Mouse (Mus musculus): Measurements from ENCODE around the gene Washc1.
"Not testable (repeated sequence)": the region's sequence is repeated elsewhere in the genome, so short reads cannot be mapped to it uniquely, and the experiment has no call there.

Washc1 gene

DNA sequence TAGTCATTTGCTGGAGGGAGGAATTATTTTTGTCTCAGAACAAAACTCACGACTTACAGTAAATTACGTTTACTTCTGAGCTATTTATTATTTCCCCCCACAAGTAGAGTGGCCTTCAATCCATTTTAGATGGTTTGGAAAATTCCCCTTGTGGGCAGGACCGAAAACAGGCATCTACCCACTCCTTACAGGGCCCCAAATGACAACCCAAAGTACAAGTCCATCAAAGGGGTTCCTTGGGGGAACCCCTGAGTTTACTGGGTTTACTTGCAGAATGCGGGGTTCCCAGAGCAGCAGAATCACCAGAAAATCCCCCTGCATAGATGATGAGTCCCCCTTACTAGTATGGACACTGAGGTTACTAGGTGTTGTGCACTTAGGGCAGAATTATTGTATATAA is 821 bp downstream of the Washc1 start:
- DNase-seq (ENCODE audit: low spot score) = no peak

DNA sequence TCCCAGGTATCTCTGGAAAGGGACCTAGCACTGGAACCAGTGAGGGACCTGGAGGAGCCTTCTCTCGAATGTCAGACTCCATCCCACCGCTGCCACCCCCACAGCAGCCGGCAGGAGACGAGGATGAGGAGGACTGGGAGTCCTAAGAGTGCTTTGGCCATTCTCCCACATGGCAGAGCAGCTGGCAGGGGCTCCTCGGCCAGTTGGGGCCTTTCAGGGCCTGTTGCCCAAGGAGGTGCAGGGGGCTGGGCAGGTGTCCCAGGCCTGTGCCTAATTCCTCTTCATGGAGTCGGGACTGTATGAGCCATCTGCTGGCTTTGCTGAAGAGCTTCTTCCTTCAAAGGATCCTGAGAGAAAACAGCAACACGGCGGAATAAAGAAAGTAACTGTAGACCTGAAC is 7.6 kb downstream of the Washc1 start:
- no peak for DNase-seq (ENCODE audit: low spot score)

- DNase-seq (ENCODE audit: low spot score) = no peak
Measured at GRCm38 (mm10) chr17:66120701-66121100, 9.4 kb downstream of the Washc1 start.

DNA sequence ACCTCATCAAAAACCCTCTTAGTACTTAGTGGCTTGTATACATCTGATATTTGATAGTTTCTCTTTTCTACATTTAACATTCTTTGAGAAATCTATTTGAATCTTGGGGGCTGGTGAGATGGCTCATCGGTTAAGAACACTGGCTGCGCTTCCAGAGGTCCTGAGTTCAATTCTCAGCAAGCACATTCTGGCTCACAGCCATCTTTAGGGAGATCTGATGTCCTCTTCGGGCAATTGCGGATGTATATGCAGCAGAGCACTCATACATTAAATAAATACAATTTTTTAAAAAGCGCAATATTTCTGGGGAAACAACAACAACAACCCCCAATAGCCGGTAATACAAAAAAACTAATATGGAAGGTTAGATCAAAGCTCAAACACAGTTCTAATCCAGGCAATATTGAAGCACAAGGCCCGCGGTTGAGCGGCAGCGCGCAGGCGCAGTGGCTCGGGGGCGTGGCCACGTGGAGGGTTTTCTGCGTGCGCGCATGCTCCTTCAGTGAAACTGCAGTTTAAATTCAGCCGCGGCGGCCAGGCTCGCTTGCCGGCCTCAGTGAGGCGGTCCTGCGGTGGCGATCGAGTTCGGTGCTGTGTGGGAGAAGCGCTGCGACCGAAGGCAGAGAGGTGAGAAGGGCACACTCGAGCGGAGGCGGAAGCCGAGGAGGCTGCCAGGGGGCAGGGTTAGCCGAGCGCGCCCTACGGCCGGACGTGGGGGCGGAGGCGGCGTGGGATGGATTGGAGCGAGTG is 11.9 kb downstream of the Washc1 start, which contains the start of gene Ddx11:
Ddx11 (plus strand) TSS at position 455 of the 750 bp plus-strand sequence.
- peak; percentile 91 for DNase-seq (ENCODE audit: low spot score)

- DNase-seq (ENCODE audit: low spot score) = no peak
Measured at GRCm38 (mm10) chr17:66123816-66124610, 12.7 kb downstream of the Washc1 start.

DNA sequence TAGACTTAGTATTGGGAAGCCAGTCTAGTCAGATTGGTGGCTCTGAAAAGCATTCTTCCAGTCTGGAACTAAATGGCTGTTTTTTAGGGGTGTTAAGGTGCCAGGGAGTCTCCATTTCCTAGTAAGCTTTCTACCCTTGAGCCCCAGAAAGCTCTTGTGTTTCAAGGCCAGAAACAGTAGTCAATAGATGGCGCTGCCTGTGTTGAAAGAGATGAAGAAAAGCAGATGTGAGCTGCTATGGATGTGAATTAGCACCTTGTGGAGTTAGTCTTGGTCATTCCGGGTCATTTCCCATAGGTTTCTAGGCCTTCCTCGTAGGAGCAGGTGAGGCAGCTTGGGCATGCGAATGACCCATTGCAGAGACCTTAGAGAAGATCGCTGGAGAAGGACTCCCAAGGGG is 13.9 kb downstream of the Washc1 start:
- no peak for DNase-seq (ENCODE audit: low spot score)

DNA sequence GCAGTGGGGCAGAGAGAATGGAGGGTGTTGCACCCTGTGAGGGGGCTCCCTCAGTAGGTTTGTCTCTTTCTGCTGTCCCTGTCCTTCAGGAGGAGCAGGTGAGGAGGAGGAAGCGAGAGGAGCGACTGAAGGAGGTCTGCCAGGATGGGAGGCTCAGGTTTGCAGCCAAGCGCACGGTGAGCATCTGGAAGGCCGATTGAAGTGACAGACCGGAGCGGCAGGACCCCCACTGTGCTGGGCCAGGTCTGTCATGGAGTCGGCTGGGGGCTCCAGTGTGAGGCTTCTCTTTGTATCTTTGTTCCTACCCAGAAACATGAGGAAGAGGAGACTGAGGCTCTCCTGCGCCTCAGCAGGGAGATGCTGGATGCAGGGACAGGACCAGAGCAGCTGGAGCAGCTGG is 19.0 kb downstream of the Washc1 start:
- no peak for DNase-seq (ENCODE audit: low spot score)

DNA sequence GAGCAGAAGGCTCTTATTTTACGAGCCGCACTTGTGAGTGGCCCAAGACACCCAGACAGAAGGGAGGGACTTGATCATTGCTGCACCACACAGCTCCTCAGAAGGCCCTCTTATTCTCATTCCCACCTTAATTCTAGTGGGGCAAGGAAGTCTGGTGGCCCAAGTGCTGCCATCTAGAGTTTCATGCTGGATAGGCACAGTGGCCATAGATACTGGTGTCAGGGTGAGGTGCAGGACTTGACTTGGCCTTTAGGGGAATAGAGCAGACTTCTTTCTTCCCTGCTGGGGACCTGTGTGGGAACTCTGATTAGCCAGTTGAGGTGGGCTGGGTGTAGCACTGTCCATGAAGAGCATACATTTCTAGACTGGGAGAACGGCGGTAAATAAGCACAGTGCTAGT is 19.9 kb downstream of the Washc1 start:
- no peak for DNase-seq (ENCODE audit: low spot score)

- DNase-seq (ENCODE audit: low spot score) = not testable (repeated sequence)
Measured at GRCm38 (mm10) chr17:66152706-66153662, 41.6 kb downstream of the Washc1 start.

DNA sequence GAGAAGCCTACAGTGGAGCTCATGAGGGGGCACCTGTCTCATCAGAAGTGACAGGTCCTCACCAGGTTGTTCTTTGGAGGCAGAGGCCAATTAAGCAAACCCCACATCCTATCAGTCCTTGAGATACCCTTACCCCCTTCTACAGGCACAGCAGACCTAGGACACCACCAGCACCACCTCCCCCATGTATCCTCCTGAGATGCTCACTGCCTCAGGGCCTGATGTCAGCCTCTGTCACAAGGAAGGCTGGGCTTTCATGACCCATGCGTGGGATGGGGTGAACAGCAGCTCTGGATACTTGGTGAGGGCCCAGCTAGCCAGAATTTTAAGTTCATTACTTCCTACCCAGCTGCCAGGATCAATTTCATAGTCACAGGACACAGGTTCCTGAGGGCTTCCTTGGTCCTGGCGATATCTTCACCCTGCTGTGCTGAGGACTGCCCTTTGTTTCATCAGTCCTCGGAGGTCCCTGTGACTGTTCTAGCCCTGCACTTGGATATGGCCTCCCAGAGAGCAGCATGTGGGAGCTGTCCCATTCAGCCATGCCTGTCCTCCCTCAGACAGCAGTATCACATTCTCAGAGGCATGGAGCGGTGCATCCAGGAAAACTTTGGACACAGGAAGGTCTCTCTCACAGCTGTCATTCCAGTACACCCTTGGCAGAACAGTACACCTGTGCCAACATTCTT is 42.5 kb downstream of the Washc1 start:
- not testable (repeated sequence) for DNase-seq (ENCODE audit: low spot score)

- DNase-seq (ENCODE audit: low spot score) = no peak
Measured at GRCm38 (mm10) chr17:66154876-66155275, 43.5 kb downstream of the Washc1 start.

DNA sequence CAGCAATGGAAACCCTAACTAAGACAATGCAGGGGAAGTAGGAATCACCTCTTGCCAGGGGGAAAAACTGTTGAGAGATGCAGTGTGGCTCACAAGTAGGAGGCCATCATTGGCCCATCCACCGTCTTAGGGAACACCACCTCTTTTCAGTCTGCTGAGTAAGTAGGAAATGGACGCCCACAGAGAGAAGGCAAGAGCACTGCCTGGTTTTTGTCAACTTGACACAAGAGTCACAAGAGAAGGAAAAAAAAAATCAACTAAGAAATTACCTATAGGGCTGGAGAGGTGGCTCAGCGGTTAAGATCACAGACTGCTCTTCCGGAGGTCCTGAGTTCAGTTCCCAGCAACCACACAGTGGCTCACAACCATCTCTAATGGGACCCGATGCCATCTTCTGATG is 46.9 kb downstream of the Washc1 start:
- DNase-seq (ENCODE audit: low spot score) = no peak

DNA sequence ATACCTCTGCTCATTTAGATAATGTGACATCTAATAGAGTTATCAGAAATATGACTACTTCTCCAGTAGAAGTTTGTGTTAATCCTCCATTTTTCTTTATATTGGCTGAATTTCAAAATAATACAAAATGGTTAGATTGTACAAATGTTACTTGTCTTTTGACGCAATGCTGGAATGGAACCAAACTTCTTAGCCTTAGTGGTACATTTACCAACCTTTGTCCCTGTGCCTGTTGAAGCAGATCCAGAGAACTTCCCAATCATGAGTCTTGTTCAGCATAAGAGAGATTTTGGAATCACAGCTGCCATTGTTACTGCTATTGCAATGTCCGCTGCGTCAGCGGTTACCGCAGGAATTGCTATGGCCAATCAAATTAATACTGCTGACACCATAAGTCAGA is 55.8 kb downstream of the Washc1 start:
- DNase-seq (ENCODE audit: low spot score) = not testable (repeated sequence)
